Mouse (Mus musculus) regulatory T cell (primary cell): ENCODE measurements at regions not wholly inside any gene's neighbourhood (a gene's known extent, or its start where the extent isn't known, plus 50 kb on each side); places are given as distances from the start of the nearest gene placed in this dataset.

Source experiments
- in situ Hi-C: fragments of 300-600 bp; cut with MboI, MseI; formaldehyde crosslinking; loops from one replicate; pipeline ENCODE4 v1.15.1; 2025; ENCODE audit warnings: high pct_unique_total_duplicates

- in situ Hi-C loops, result no loop called here
These were observed 553.6 kb upstream of the Tmpo start for GRCm38 (mm10) chr10:91734691-91735090.

GRCm38 (mm10) chr10:91732007-91732589, 551.0 kb upstream of the Tmpo start:
- in situ Hi-C loops, result no loop called here

GRCm38 (mm10) chr10:91730062-91730461, 548.9 kb upstream of the Tmpo start:
- in situ Hi-C loops, result no loop called here

GRCm38 (mm10) chr10:91719561-91720371, 538.7 kb upstream of the Tmpo start:
- in situ Hi-C loops, result no loop called here

- in situ Hi-C loops, result no loop called here
These were observed 535.5 kb upstream of the Tmpo start for GRCm38 (mm10) chr10:91716604-91717003.

GRCm38 (mm10) chr10:91714648-91715047, 533.5 kb upstream of the Tmpo start:
- in situ Hi-C loops, result no loop called here

GRCm38 (mm10) chr10:91713529-91713928, 532.4 kb upstream of the Tmpo start:
- in situ Hi-C loops, result no loop called here

- in situ Hi-C loops, result no loop called here
These were observed 525.7 kb upstream of the Tmpo start for GRCm38 (mm10) chr10:91706816-91707215.

GRCm38 (mm10) chr10:91704751-91705150, 523.6 kb upstream of the Tmpo start:
- in situ Hi-C loops, result no loop called here

- in situ Hi-C loops, result no loop called here
These were observed 520.7 kb upstream of the Tmpo start for GRCm38 (mm10) chr10:91701822-91702221.

GRCm38 (mm10) chr10:91686082-91686618, 505.0 kb upstream of the Tmpo start:
- in situ Hi-C loops, result no loop called here

GRCm38 (mm10) chr10:91685164-91686027, 504.3 kb upstream of the Tmpo start:
- in situ Hi-C loops, result no loop called here

GRCm38 (mm10) chr10:91679641-91680040, 498.5 kb upstream of the Tmpo start:
- in situ Hi-C loops, result no loop called here

GRCm38 (mm10) chr10:91637911-91638310, 456.8 kb upstream of the Tmpo start:
- in situ Hi-C loops, result no loop called here

- in situ Hi-C loops, result no loop called here
These were observed 447.6 kb upstream of the Tmpo start for GRCm38 (mm10) chr10:91628672-91629071.

- in situ Hi-C loops, result no loop called here
These were observed 441.2 kb upstream of the Tmpo start for GRCm38 (mm10) chr10:91622281-91622680.

- in situ Hi-C loops, result no loop called here
These were observed 432.8 kb upstream of the Tmpo start for GRCm38 (mm10) chr10:91613794-91614479.

GRCm38 (mm10) chr10:91612052-91612451, 430.9 kb upstream of the Tmpo start:
- in situ Hi-C loops, result no loop called here

GRCm38 (mm10) chr10:91594891-91595290, 413.8 kb upstream of the Tmpo start:
- in situ Hi-C loops, result no loop called here

- in situ Hi-C loops, result no loop called here
These were observed 412.3 kb upstream of the Tmpo start for GRCm38 (mm10) chr10:91593378-91593777.

GRCm38 (mm10) chr10:91591845-91592244, 410.7 kb upstream of the Tmpo start:
- in situ Hi-C loops, result no loop called here
